Mouse (Mus musculus): ENCODE results near the gene Pigm. TPM values are rescaled to one million over a fixed set of nuclear protein-coding genes. Genes with fewer than 3 reads are reported as not detected.

Gene Pigm
- polyA plus RNA-seq, 1 experiment: 2.7 TPM

DNA sequence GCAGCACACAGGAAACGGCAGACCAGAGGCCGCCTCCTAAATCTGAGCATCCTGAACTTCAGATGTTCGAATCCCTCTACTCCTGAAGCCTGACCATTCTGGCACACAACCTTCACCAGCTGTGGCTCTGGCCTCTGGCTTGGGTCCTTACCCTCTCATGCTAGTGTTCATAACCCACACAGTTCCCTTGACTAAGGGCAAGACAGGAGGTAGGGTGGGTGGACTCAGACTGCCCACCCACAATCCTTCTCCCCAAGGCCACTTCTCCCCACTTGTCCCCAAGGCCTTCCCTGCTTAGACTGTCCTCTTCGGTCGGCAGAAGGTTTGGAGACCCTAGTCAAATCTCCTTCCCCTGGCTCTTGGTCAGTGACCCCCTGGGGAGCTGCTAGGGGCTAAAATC is 26.8 kb upstream of the Pigm start:
- Histone ChIP-seq H3K4me2 (ENCODE audit: low read depth) (no peak overlapping the region), H3ac (ENCODE audit: control insufficient read depth, insufficient read length) (no peak overlapping the region), H3K79me2 (ENCODE audit: control insufficient read depth, insufficient read depth) (no peaks in the 10 kb centered on the region), H3K36me3 (ENCODE audit: control insufficient read depth, insufficient read depth) (no peaks in the 10 kb centered on the region), H3K27me3 (ENCODE audit: control insufficient read depth, insufficient read depth, insufficient read length) (peaks cover 59% of the 10 kb centered on the region), H3K4me3 (no peak overlapping the region)
- TF ChIP-seq TCF3 (IDR thresholded peaks at IDR 0.05; ENCODE audit: insufficient read length, low read depth): no peak
- TF ChIP-seq MYOD1 (IDR thresholded peaks at IDR 0.05; ENCODE audit: control insufficient read depth in 1 of 3, insufficient read length in 2 of 3, low read depth in 2 of 3): no peak
- no peak for TF ChIP-seq REST (IDR thresholded peaks at IDR 0.05; ENCODE audit: insufficient read depth, insufficient read length)
- no peak for TF ChIP-seq E2F4 (IDR thresholded peaks at IDR 0.05; ENCODE audit: insufficient read depth)
- TF ChIP-seq TCF12 (IDR thresholded peaks at IDR 0.05; ENCODE audit: insufficient read depth, poor library complexity, severe bottlenecking): no peak
- no peak for TF ChIP-seq POLR2A (IDR thresholded peaks at IDR 0.05; ENCODE audit: insufficient read length, low read depth)
- TF ChIP-seq MAX (IDR thresholded peaks at IDR 0.05; ENCODE audit: low read depth): no peak
- TF ChIP-seq USF1 (IDR thresholded peaks at IDR 0.05; ENCODE audit: low read depth): no peak
- TF ChIP-seq POLR2AphosphoS2 (IDR thresholded peaks at IDR 0.05; ENCODE audit: insufficient read length, low read depth): no peak
- no peak for TF ChIP-seq SRF (IDR thresholded peaks at IDR 0.05; ENCODE audit: control insufficient read depth, insufficient read length, low read depth)
- TF ChIP-seq MYOG (IDR thresholded peaks at IDR 0.05; ENCODE audit: control insufficient read depth in 1 of 3, insufficient read depth in 1 of 3, insufficient read length in 2 of 3, low read depth in 2 of 3): no peak
- no peak for TF ChIP-seq CEBPB (IDR thresholded peaks at IDR 0.05; ENCODE audit: insufficient read depth, poor library complexity, severe bottlenecking)

DNA sequence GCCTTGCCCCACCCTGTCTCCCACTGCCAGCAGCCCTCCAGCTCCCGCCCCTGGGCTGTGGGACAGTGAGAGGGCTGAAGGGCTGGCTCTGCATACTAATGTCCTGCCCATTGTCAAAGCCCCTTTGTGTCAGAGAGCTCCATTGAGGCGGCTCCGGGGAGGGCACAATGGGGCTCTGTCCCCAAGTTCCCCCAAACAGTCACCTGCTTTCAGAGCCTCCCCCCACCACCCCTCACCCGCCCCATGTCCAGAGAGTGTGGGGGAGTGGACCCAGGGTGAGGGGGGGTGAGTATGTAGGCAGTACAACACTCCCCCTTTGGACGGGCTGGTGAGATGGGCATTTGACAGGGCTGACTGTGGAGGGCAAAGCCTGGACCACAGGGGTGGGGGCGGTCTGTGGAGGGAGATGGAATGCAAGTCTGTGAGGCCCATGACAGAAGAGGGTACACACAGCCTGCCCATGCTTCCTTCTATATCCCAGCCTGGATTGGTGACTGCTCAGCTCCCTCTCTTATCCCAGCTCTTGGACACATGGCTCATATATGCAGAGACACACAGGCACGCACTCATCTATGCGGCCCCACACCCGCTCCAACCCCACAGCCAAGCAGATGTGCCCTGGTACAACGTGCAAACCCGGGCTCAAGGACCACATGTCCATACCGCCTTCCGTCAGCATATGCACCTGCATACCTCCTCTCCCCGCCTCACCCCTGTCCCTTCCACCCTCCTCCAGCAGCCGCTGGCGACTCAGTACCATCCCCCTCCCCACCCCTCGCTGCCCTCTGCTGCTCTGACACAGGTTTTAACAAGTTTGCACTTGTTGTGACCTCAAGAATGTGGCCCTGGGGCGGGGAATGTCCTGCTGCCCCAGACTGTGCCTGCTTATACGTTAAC is 26.2 kb upstream of the Pigm start:
- H3ac ChIP-seq (ENCODE audit: control insufficient read depth, insufficient read length): no peak overlapping the region
- no peak overlapping the region for H3K4me3 ChIP-seq
- H3K36me3 ChIP-seq (ENCODE audit: control insufficient read depth, insufficient read depth): no peaks in the 10 kb centered on the region
- TF ChIP-seq MAX (IDR thresholded peaks at IDR 0.05; ENCODE audit: low read depth) (no peak), POLR2A (IDR thresholded peaks at IDR 0.05; ENCODE audit: insufficient read length, low read depth) (no peak), CEBPB (IDR thresholded peaks at IDR 0.05; ENCODE audit: insufficient read depth, poor library complexity, severe bottlenecking) (no peak), REST (IDR thresholded peaks at IDR 0.05; ENCODE audit: insufficient read depth, insufficient read length) (no peak), TCF3 (IDR thresholded peaks at IDR 0.05; ENCODE audit: insufficient read length, low read depth) (no peak), MYOG (IDR thresholded peaks at IDR 0.05; ENCODE audit: control insufficient read depth in 1 of 3, insufficient read depth in 1 of 3, insufficient read length in 2 of 3, low read depth in 2 of 3) (no peak), E2F4 (IDR thresholded peaks at IDR 0.05; ENCODE audit: insufficient read depth) (no peak), MYOD1 (IDR thresholded peaks at IDR 0.05; ENCODE audit: control insufficient read depth in 1 of 3, insufficient read length in 2 of 3, low read depth in 2 of 3) (no peak), TCF12 (IDR thresholded peaks at IDR 0.05; ENCODE audit: insufficient read depth, poor library complexity, severe bottlenecking) (no peak), USF1 (IDR thresholded peaks at IDR 0.05; ENCODE audit: low read depth) (no peak), SRF (IDR thresholded peaks at IDR 0.05; ENCODE audit: control insufficient read depth, insufficient read length, low read depth) (no peak), POLR2AphosphoS2 (IDR thresholded peaks at IDR 0.05; ENCODE audit: insufficient read length, low read depth) (no peak)
- no peaks in the 10 kb centered on the region for H3K79me2 ChIP-seq (ENCODE audit: control insufficient read depth, insufficient read depth)
- H3K4me2 ChIP-seq (ENCODE audit: low read depth): no peak overlapping the region
- peaks cover 57% of the 10 kb centered on the region for H3K27me3 ChIP-seq (ENCODE audit: control insufficient read depth, insufficient read depth, insufficient read length)

DNA sequence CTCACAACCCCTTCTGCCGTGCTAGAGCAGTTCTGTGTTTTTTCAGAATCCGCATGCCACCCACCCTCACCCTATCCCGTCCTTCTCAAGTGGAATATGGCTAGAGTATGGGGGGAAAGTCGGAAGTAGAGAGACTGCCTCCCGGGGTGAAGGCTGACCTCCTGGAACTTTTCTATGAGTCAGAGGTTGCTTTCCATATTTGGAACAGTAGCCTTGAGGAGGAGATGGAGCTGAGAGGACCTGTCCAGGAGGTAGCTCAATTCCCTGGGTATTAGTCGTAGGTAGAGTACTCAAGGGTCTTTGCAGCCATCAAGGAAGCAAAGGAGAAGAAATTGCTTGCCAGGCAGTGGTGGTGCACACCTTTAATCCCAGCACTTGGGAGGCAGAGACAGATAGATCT is 24.3 kb upstream of the Pigm start:
- H3K4me3 ChIP-seq: no peak overlapping the region
- no peak overlapping the region for H3K4me2 ChIP-seq (ENCODE audit: low read depth)
- no peaks in the 10 kb centered on the region for H3K79me2 ChIP-seq (ENCODE audit: control insufficient read depth, insufficient read depth)
- peaks cover 42% of the 10 kb centered on the region for H3K27me3 ChIP-seq (ENCODE audit: control insufficient read depth, insufficient read depth, insufficient read length)
- no peak overlapping the region for H3ac ChIP-seq (ENCODE audit: control insufficient read depth, insufficient read length)
- no peaks in the 10 kb centered on the region for H3K36me3 ChIP-seq (ENCODE audit: control insufficient read depth, insufficient read depth)
- TF ChIP-seq MYOG (IDR thresholded peaks at IDR 0.05; ENCODE audit: control insufficient read depth in 1 of 3, insufficient read depth in 1 of 3, insufficient read length in 2 of 3, low read depth in 2 of 3) (no peak), USF1 (IDR thresholded peaks at IDR 0.05; ENCODE audit: low read depth) (no peak), E2F4 (IDR thresholded peaks at IDR 0.05; ENCODE audit: insufficient read depth) (no peak), MAX (IDR thresholded peaks at IDR 0.05; ENCODE audit: low read depth) (no peak), POLR2A (IDR thresholded peaks at IDR 0.05; ENCODE audit: insufficient read length, low read depth) (no peak), TCF3 (IDR thresholded peaks at IDR 0.05; ENCODE audit: insufficient read length, low read depth) (no peak), TCF12 (IDR thresholded peaks at IDR 0.05; ENCODE audit: insufficient read depth, poor library complexity, severe bottlenecking) (no peak), REST (IDR thresholded peaks at IDR 0.05; ENCODE audit: insufficient read depth, insufficient read length) (no peak), SRF (IDR thresholded peaks at IDR 0.05; ENCODE audit: control insufficient read depth, insufficient read length, low read depth) (no peak), CEBPB (IDR thresholded peaks at IDR 0.05; ENCODE audit: insufficient read depth, poor library complexity, severe bottlenecking) (no peak), POLR2AphosphoS2 (IDR thresholded peaks at IDR 0.05; ENCODE audit: insufficient read length, low read depth) (no peak)

DNA sequence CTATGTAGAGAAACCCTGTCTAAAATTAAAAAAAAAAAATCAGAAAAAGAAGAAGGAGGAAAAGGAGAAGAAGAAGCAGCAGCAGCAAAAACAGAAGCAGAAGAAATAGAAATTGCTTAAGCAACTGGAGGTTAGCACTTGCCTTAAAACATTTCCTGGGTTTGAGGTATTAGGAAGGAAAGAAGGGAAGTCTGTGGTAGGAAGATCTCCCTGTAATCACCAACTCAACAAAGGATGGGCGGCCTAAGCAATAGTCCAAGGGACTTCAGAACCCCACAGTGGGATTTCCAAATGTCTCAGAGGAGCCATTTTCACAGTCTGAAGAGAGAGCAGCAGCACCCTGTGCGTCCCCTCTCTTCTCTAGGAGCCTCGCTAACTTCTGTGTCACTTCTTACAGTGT is 23.9 kb upstream of the Pigm start:
- Histone ChIP-seq H3ac (ENCODE audit: control insufficient read depth, insufficient read length) (no peak overlapping the region), H3K4me2 (ENCODE audit: low read depth) (no peak overlapping the region), H3K79me2 (ENCODE audit: control insufficient read depth, insufficient read depth) (no peaks in the 10 kb centered on the region), H3K4me3 (no peak overlapping the region), H3K36me3 (ENCODE audit: control insufficient read depth, insufficient read depth) (no peaks in the 10 kb centered on the region), H3K27me3 (ENCODE audit: control insufficient read depth, insufficient read depth, insufficient read length) (peaks cover 41% of the 10 kb centered on the region)
- TF ChIP-seq SRF (IDR thresholded peaks at IDR 0.05; ENCODE audit: control insufficient read depth, insufficient read length, low read depth) (no peak), MAX (IDR thresholded peaks at IDR 0.05; ENCODE audit: low read depth) (no peak), E2F4 (IDR thresholded peaks at IDR 0.05; ENCODE audit: insufficient read depth) (no peak), TCF12 (IDR thresholded peaks at IDR 0.05; ENCODE audit: insufficient read depth, poor library complexity, severe bottlenecking) (no peak), USF1 (IDR thresholded peaks at IDR 0.05; ENCODE audit: low read depth) (no peak), TCF3 (IDR thresholded peaks at IDR 0.05; ENCODE audit: insufficient read length, low read depth) (no peak), MYOD1 (IDR thresholded peaks at IDR 0.05; ENCODE audit: control insufficient read depth in 1 of 3, insufficient read length in 2 of 3, low read depth in 2 of 3) (no peak), POLR2A (IDR thresholded peaks at IDR 0.05; ENCODE audit: insufficient read length, low read depth) (no peak), MYOG (IDR thresholded peaks at IDR 0.05; ENCODE audit: control insufficient read depth in 1 of 3, insufficient read depth in 1 of 3, insufficient read length in 2 of 3, low read depth in 2 of 3) (no peak), REST (IDR thresholded peaks at IDR 0.05; ENCODE audit: insufficient read depth, insufficient read length) (no peak), POLR2AphosphoS2 (IDR thresholded peaks at IDR 0.05; ENCODE audit: insufficient read length, low read depth) (no peak), CEBPB (IDR thresholded peaks at IDR 0.05; ENCODE audit: insufficient read depth, poor library complexity, severe bottlenecking) (no peak)

All from myocyte (in vitro differentiated cells).